Mouse (Mus musculus): ENCODE results near the gene Tsen34.
"Not testable (repeated sequence)": the region's sequence is repeated elsewhere in the genome, so short reads cannot be mapped to it uniquely, and the experiment has no call there.

The Tsen34 gene

DNA sequence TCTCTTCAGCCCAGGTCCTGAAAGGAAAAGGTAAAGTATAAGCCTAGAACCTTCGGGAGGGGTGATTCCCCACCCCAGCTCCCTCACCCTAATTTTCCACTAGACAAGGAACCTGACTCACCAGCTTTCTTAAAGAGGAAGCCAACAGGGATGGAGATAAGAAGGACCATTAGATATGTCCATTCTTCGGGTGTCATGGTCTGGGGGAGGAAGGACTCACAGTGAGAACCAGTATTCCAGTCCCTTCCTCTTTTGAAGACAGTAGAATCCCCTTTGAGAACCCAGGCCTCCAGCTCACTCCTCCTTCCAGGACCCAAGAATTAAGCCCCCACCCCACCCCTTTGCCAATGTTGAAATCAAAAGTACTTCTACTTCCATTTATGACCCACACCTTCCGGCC lies 744 bp upstream of the Tsen34 start:
- no peak for DNase-seq

DNA sequence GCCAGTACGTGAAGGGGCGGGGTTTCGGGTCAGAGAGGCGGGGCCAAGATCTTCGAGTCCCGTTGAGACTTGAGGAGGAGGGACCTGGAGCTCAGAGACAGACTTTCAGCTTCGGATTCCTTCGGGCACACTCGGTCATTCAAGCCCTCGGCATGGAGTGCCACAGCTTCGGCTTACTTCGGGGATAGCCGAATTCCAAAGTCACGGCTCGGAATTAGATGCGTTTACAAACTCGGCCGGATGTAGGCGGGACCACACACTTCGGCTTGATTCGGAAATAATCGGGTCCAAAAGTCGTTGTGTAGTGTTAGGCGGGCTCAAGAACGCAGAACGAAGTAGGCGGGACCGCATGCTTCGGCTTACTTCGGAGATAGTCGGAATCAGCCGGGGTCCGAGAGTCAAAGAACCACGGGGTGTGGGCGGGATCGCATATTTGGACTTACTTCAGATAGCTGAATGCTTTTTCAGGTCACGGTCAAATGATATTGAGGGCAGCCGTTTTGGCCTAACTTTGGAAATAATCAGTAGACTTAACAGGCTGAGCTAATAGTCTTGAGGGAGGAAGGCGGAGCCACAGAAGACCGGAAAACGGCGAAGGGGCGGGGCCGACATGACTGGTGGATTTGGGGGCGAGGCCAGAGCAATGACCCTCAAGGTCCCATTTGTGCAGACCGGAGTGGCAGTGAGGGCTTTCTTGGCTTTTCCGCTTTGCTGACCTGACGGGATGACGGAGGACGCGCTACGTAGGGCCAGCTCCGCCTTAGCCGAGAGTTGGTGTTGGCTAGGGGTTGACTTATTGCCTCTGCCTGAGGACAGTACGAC lies 535 bp downstream of the Tsen34 start, which contains the start of gene Mboat7:
Gene Mboat7 (minus strand): TSS at position 537 of the 822 bp plus-strand sequence.
- peak; percentile 96 to 98 for DNase-seq

DNA sequence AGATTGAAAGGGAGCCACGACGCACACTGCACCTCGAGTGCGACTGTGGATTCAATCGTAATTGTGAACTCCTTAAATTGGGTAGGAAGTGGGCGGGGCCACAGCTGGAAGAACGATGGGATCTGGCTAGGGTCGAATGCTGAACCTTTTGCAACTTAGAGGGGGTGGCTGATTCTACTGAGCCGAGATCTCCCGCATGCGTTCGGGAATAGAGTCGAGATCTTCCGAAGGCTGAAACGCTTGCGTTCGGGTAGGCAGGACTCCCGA lies 1.1 kb downstream of the Tsen34 start:
- DNase-seq: no peak

DNA sequence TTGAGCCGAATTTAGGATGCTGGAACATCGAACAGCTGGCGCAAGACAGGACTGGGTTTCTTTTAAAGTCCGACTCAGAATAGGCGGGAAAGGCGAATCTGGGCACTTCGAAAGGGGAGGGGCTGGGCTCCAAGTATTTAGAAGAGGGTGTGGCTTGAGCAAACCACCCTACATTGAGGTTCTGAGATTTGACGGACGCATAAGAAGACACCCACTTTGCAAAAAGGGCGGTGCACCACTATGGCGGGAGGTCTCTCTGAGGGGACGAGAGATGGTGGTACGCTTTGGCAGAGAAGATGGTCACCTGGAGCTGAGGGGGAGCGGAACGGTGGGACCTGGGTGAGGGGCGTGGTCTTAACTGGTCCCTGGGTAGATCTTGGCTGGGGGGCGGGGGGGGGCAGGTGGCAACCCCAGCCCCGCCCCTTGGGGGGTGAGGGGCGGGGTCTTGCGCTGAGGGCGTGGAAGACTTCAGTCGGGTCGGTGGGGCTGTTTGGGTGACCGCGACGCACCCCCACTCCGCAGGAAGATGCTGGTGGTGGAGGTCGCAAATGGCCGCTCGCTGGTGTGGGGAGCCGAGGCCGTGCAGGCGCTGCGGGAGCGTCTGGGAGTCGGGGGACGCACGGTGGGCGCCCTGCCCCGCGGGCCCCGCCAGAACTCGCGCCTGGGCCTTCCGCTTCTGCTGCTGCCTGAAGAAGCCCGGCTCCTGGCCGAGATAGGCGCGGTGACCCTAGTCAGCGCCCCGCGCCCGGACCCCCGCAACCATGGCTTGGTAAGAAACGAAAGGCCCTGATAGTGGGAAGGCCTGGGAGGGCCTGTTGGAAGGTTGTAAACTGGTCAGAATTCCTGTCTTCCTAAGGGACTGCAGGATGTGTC lies 1.6 kb downstream of the Tsen34 start:
- DNase-seq: peak; percentile 59 to 76

DNA sequence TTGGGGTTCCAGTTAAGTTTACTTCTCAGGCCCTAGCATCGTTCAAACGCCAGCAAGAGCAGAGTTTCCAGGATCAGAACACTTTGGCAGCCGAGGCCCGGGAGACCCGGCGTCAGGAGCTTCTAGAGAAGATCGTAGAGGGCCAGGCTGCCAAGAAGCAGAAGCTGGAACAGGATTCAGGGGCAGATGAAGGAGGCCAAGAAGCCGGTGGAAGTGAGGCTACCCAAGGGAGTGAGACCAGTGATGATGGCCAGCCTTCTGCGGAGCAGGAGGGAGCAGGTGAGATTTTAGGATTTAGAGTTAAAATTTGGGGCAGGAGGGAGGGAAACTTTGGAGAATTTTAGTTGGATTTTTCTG lies 2.3 kb downstream of the Tsen34 start:
- DNase-seq: not testable (repeated sequence)

DNA sequence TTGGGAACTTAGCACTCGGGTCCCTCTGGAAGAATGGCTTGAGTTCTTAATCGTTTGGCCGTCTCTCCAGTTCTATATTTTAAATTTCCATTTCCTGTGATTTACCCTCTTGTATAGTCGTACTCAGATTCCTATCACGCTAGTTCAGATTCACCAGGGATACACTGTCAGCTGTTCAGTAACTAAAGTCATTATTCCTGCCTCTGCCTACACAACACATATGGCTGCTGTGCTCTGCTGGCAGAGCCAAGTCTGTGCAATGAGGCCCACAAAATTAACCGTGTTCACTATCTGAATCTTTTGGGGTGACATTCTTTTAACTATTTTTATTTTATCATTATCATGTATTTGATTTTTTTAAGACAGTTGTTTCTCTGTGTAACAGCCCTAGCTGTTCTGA lies 5.8 kb downstream of the Tsen34 start:
- no peak for DNase-seq

DNA sequence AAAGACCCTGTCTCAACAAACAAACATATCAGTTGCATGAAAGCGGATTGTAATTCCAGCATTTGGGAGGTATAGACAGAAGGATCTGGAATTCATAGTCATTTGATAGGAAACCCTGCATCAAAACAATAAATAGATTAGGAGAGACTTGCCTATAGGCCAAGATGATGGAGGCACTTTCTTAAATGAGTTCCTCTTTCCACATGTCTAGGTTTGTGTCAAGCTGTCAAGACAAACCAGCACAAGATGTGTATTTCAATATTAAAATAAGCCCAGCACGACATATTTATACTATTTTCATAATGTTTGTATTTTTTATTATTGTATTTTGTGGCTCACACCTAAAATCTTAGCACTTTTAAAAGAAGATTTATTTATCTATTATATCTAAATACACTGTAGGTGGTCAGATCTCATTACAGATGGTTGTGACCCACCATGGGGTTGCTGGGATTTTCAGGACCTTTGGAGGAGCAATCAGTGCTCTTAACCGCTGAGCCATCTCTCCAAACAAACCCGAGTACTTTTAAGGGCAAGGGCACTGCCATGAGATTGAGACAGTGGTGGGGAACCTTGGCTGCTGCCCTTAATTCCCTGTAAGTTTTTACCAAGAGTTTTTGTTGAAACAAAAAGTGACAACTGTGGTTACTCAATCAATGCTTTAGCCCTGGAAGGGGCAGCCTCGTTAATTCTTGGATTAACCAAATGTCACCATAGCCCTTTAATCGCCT lies 10.7 kb downstream of the Tsen34 start:
- no peak for DNase-seq

DNA sequence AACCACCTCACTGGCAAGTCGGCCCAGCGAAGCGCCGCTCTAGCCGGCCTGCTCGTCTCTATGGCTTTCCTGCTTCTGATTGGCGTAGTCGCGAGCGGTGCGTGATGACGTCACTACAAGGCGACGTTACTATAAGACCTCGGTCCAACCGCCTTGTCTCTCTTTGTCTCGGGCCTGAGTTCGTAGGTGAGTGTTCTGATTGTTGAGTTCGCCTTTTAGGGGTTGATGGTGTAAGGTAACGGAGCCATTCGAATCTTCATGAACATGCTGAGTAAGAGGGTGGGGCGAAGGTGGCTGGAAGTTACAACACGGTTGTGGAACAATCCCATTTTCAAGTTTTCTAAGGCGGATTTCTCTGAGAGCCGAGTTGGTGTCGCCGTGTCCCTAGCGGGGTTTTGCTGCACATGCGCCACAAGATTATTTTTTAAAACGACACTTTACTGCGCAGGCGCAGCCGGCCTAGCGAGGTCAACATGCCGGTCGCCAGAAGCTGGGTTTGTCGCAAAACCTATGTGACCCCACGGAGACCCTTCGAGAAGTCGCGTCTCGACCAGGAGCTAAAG lies 11.3 kb downstream of the Tsen34 start, which contains the start of gene Rps9:
Gene Rps9 (plus strand): TSS at position 115 of the 563 bp plus-strand sequence.
- peak; percentile 89 to 93 for DNase-seq

DNA sequence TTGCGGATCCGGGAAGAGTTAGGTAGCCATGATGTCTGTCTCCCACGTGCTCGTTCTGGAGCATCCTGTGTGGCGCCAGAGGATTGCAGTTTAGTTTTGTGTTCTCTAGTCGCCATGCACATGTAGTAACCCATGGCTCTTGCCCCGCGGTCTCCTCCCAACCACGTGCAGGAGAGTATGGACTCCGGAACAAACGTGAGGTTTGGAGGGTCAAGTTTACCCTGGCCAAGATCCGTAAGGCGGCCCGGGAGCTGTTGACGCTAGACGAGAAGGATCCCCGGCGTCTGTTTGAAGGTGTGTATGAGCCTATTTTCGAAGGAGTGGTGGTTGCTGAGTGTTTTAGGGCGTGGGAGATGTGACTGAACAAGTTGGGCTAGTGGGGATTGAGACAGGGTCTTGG lies 11.8 kb downstream of the Tsen34 start:
- DNase-seq: no peak

DNA sequence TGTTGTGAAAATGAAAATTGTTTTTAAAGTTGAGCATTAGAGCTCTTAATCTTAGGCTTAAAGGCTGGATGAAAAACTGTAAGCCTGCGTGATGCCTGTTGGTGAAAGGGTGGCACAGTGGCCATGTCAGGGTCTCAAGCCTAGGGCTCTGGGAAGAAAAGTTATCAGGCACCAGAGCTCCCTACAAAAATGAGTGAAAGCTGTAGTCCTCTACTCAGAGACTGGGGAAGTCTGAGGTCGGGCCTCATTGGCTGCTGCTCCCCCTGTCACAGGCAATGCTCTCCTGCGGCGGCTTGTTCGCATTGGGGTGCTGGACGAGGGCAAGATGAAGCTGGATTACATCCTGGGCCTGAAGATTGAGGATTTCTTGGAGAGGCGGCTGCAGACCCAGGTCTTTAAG lies 12.8 kb downstream of the Tsen34 start:
- DNase-seq: not testable (repeated sequence)

DNA sequence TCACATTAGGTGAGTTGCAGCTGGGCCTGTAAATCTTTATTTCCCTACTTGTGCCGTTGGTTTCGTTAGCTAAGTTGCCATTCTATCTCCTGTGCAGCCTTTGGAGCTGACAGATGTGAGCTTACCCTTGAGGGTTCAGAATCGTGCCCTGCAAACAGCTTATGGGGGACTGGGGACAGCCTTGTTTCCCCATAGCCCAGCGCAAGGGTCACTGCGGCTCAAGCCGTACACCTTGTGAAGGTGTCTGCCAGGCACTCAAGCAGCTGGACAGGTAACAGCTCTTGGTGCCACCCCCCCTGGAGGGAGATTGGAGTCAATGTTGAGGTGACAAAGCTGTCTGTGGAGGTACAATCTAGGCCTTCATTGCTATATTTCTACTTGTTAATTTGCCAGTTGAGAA lies 13.2 kb downstream of the Tsen34 start:
- no peak for DNase-seq

DNA sequence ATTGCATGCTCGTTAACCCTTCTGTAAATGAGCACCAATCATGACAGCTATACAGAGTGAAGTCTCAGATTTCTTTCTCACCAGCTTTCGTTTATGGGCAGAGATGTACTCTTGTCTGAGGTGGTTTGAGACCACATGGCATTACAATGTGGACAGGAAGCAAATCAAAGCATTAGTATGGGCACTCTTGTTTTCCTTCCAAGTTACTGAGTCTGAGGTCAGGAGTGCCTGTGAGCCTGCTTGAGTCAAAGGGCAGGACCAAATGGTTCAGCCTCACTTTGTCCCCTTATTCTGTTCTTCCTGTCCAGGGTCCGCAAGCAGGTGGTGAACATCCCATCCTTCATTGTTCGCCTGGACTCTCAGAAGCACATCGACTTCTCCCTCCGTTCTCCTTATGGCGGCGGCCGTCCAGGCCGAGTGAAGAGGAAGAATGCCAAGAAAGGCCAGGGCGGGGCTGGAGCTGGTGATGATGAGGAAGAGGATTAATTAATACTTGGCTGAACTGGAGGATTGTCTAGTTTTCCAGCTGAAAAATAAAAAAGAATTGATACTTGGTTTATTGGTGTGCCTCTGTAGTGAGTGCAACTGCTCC lies 13.8 kb downstream of the Tsen34 start:
- no peak for DNase-seq

DNA sequence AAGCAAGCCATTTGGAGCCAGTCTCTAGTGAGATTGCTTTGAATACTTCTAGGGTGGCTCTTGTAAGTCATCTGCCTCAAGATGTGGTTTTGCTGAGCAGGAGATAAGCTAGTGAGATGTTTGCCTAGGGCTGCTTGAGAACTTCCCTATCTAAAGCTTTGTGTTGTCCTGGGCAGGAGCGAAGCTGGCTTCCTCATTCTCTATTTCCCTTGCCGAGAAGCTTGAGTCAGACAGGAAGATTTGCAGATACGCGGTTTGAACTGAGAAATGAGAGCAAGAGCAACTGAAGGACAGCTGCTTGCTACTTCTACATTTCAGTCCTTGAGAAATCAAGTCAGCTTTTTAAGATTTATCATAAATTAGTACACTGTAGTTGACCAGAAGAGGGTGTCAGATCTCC lies 14.4 kb downstream of the Tsen34 start:
- DNase-seq: no peak

DNA sequence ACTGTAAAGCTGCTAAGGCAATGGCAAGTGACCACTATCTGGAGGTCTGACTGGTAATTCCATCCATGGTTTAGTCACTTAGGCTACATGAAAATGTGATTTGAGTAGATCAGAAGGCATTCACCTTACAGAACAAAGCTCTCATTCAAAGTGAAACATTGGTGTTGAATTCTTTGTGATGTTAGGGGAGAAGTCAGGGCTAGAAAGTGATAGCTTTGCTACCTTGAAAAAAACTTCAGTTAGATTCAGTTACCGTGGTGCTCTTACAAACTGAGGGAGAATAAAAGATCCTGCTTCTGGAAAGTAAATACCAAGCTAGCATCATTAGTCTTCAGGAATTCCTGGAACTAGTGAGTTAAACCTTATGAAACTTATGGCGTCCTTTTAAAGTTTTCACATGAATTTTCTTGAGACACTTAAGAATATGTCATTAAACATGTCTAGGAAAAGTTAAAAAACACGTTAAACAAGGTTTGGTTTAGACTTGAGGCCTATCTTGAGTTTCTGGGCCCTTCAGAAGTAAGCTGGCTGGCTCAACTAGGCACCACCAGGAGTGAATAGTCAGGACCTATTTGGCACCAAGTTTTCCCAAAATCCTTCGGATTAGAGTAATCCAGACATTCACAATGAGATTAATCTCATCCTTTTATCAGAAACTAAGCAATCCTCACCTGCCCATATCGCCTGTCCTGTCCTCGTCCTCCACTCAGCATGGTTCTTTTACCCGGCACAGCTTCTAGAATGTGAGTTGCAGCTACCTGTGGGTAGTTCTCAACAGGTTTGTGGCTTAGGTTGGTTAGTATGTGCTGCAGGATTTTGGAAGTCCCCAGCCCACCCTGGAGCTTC lies 15.1 kb downstream of the Tsen34 start:
- DNase-seq: no peak

DNA sequence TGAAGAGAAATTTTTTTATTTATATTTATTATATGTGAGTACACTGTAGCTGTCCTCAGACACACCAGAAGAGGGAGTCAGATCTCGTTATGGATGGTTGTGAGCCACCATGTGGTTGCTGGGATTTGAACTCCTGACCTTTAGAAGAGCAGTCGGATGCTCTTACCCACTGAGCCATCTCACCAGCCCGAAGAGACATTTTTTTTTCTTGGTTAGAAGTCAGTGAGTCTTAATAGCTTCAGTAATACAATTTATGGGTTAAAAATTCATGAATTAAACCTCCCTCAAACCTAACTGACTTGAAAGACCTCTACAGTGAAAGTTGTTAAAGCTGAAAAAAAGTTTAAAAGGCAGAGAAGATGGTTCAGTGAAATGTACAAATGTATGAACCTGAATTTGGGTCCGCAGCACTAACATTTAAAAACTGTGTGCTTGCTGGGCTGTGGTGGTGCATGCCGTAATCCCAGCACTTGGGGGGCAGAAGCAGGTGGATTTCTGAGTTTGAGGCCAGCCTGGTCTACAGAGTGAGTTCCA lies 15.9 kb downstream of the Tsen34 start:
- not testable (repeated sequence) for DNase-seq

DNA sequence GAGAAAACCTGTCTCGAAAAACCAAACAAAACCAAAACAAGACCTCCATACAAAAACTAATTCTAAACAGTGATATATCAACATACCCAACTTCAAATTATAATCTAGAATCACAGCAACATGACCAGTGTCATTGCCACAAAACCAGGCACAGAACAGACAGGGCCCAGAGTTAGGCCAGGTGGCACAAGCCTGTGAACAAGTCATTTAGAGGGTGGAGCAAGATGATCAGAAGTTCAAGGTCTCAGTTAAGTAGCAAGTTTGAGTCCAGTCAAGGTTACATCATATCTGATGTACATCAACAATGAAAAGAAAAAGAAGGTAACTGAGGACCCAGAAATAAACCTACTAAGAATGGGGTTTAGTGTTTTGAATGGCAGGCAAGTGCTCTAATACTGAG lies 16.3 kb downstream of the Tsen34 start:
- no peak for DNase-seq

DNA sequence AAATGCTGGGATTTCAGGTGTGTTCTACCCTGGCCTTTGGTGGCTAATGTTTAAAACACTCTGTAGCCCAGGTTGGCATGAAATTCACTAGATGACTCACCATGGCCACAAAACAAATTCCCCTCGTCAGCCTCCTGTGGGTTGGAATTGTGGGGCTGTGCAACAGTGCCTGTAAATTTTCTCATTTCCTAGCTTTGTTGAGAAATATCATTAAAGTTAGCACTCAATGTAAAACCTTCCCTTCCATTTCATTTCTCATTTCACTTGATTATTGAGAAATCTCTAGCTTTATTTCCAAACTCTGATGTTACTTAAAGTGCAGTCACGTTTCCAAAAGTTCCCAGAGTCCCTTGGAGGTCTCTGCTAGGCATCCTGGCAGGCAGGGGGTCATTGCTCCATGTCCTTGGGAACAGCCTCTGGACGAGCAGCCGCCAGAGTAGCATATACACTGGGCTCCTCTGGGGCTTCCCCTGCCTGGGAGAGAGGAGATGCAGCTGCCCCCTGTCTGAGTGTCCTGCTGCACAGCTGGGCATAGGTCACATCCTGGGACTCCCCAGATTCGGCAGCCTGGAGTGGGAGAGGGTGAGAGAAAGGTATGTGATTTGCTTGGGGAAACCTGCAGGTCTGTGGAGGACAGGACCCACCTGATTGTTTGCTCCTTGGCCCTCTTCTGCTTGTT lies 19.7 kb downstream of the Tsen34 start:
- DNase-seq: no peak

DNA sequence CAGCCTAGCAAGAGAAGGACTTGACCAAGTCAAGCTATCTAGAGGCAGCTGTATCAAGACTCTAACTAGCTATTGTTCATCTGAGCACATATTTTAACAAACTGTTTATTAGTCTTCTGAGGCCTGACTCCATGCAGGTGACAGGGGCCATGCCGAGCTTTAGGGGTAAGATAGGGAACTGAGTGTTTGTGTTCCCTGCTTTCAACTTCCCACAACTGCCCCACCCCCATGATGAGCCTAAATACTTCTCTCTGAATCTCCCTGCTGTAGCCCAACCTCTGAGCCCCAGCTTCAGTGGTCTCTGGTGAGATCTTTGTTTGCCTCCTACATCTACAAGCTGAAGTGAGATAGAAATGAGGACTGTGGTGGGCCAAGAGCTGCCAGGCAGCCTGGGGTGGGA lies 22.6 kb downstream of the Tsen34 start:
- no peak for DNase-seq

DNA sequence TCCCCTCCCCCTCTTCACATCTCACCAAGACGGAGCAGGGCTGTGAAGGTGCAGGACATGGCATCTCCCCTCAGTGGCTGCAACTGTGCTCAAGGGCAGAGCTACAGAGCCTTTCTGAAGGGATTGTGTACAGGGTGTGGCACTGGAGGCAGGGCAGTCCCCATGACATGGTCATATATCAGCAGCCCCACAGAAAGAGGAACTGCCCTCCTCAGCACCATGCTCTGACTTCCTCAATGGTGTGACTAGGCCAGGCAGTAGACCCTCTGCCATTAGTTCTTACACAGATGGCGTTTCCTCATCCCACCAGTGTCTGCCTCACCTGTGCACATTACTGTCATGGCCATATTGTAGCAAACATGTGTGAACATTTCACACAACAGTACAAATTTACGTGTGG lies 27.6 kb downstream of the Tsen34 start, which contains the start of gene Pirb:
Gene Pirb (minus strand): TSS at position 124 of the 400 bp plus-strand sequence.
- DNase-seq: peak in 1 of 2 experiments; percentile 22

DNA sequence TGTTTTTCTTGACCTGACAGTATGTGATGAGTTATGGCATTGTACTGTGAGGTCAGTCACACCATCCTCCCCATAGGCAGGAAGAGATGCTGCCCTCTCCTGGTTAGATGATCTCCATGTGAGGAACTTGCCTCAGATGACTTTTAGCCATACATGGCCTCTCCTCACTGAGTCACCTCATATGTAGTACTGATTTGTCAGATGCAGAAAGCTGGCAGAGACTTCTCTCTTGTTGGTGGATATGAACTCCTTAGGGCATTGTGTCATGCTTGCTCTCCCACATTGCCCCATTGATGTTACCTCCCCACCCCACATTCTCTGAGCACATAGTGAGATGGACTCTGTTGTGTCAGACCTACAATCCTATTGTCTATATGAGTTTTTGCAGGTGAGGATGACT lies 32.8 kb downstream of the Tsen34 start:
- not testable (repeated sequence) for DNase-seq

DNA sequence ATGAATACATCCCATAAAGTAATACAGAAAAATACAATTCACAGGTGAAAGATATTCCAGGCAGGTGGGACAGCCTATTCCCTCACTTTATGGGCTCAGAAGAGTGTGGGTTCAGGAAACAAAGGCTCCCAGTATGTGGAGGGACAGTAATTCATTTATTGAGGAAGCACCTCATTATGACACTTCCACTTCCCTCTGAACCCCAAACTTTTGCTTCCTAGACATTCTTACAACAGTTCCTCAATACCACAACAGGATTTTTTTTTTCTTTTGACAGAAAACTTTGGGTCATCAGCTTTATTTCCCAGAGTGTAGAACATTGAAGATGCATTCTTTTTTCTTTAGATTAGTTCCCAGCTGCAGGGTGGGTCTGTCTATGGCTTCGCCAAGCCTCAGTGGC lies 40.0 kb downstream of the Tsen34 start:
- not testable (repeated sequence) for DNase-seq

Data from spleen, adult 18-20 months (tissue).